8 mouse cellular contexts compared by ENCODE assay signal in the genomic region with DNA sequence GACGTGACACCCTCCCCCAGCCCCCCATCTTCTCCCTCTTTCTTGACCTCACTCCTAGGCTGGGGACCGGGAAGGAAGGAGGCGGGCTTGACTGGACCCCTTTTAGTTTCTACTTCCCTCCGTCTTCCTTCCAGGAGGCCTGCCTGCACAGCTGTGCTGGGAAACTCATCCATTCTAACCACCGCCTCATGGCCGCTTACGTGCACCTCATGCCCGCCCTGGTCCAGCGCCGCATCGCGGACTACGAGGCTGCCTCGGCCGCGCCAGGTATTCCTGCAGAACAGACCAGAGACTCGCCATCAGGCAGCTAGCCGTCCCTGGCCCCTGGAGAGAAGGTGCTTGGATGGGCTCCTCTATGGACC. TPM values are rescaled to one million over a fixed set of nuclear protein-coding genes. Genes with fewer than 3 reads are reported as not detected.
DNase-seq lines count a peak whose midpoint lies in the region; ATAC-seq and TF ChIP-seq lines count a peak whose summit lies in the region.

No protein-coding gene starts in this region.

- H3K4me3 ChIP-seq in testis, adult 2 months (ENCODE audit: control insufficient read depth, low read depth, low read length), result peak overlapping the region; percentile 96
- H3K4me3 ChIP-seq in hindbrain, embryonic 12.5 days, result peak overlapping the region; percentile 71
- H3K4me3 ChIP-seq in liver, embryonic 13.5 days (replicated peaks), result peak overlapping the region; percentile 81

- no peak for TF ChIP-seq CTCF in testis, adult 2 months (IDR thresholded peaks at IDR 0.05; ENCODE audit: control insufficient read depth, insufficient read depth, insufficient replicate concordance, low read depth, low read length)

- H3K4me2 ChIP-seq in hindbrain, embryonic 12.5 days (replicated peaks), result peak overlapping the region; percentile 82
- H3K4me2 ChIP-seq in liver, embryonic 13.5 days, result peak overlapping the region; percentile 81

- H3K4me1 ChIP-seq in testis, adult 2 months (ENCODE audit: control insufficient read depth, insufficient read depth, low read length), result peaks cover 13% of the 10 kb centered on the region
- peaks cover 25% of the 10 kb centered on the region for H3K4me1 ChIP-seq in hindbrain, embryonic 12.5 days
- H3K4me1 ChIP-seq in liver, embryonic 13.5 days (replicated peaks), result peaks cover 37% of the 10 kb centered on the region

- WGBS in hindbrain, embryonic 12.5 days, result under 1% methylated on average over 18 of the region's 18 CpGs
- under 1% methylated on average over 18 of the region's 18 CpGs for WGBS in liver, embryonic 13.5 days (ENCODE audit: insufficient replicate concordance)

- ATAC-seq in hindbrain, embryonic 12.5 days (ENCODE audit: low FRiP score), result no peak
- peak; percentile 6 for ATAC-seq in liver, embryonic 13.5 days (ENCODE audit: low read depth)

- TF ChIP-seq POLR2A in testis, adult 2 months (IDR thresholded peaks at IDR 0.05; ENCODE audit: control insufficient read depth, low read depth, low read length), result no peak

- peak; percentile 51 for DNase-seq in adrenal gland, adult 2 months
- DNase-seq in adrenal gland, adult 8-10 months, result no peak
- no peak for DNase-seq in testis, postnatal 10 days (ENCODE audit: low spot score)
- DNase-seq in liver, embryonic 13.5 days, result peak; percentile 28
- DNase-seq in spleen, adult 12 weeks (ENCODE audit: low spot score), result peak; percentile 26
- DNase-seq in layer of hippocampus, postnatal 36 days, result no peak

- H3K27me3 ChIP-seq in testis, adult 2 months (ENCODE audit: control insufficient read depth, insufficient read depth, low read length), result no peaks in the 10 kb centered on the region
- H3K27me3 ChIP-seq in hindbrain, embryonic 12.5 days, result no peaks in the 10 kb centered on the region
- no peaks in the 10 kb centered on the region for H3K27me3 ChIP-seq in liver, embryonic 13.5 days

- peak overlapping the region; percentile 89 for H3K9ac ChIP-seq in hindbrain, embryonic 12.5 days
- peak overlapping the region; percentile 85 for H3K9ac ChIP-seq in liver, embryonic 13.5 days

- H3K9me3 ChIP-seq in hindbrain, embryonic 12.5 days (replicated peaks), result no peaks in the 10 kb centered on the region
- H3K9me3 ChIP-seq in liver, embryonic 13.5 days (replicated peaks), result no peaks in the 10 kb centered on the region

- peak overlapping the region; percentile 81 for H3K27ac ChIP-seq in testis, adult 2 months (ENCODE audit: control insufficient read depth, insufficient read depth, low read depth, low read length)
- peak overlapping the region; percentile 73 for H3K27ac ChIP-seq in hindbrain, embryonic 12.5 days
- peak overlapping the region; percentile 86 for H3K27ac ChIP-seq in liver, embryonic 13.5 days

- H3K36me3 ChIP-seq in testis, adult 2 months (ENCODE audit: control insufficient read depth, insufficient read depth, low read length), result no peaks in the 10 kb centered on the region
- H3K36me3 ChIP-seq in hindbrain, embryonic 12.5 days, result peaks cover 33% of the 10 kb centered on the region
- H3K36me3 ChIP-seq in liver, embryonic 13.5 days, result peaks cover 36% of the 10 kb centered on the region

RNA-seq across cellular contexts. Expression of gene Gm45799, which starts 0.5 kb away (rescaled TPM):
- total RNA-seq in adrenal gland, adult 2 months (2021), result 1 to 10 TPM; 7.4 to 8.9 TPM
- 562 and 695 TPM in 2 replicates for polyA plus RNA-seq in adrenal gland, adult 2 months (2012; rRNA removed)
- 10 to 100 TPM in 1 of 4 experiments, 1 to 10 TPM in 3; 6.4 to 14.4 (median 8.2) TPM for total RNA-seq in adrenal gland, adult 8-10 months (2022)
- polyA plus RNA-seq in testis, adult 2 months (2012; rRNA removed), result 52.1 and 76.2 TPM in 2 replicates
- polyA plus RNA-seq in hindbrain, embryonic 12.5 days (2016; fragmentation: Nextera tagmentation; extraction: Ambion mirVana), result 9.3 and 11.3 TPM in 2 replicates
- 6.2 and 34.2 TPM in 2 replicates for polyA plus RNA-seq in liver, embryonic 13.5 days (2015; fragmentation: Nextera tagmentation; extraction: Ambion mirVana)
- total RNA-seq in layer of hippocampus, postnatal 36 days (2021), result 10 to 100 TPM; 14.7 TPM

RNA-seq across cellular contexts. Expression of gene Arfip2, which starts 0.7 kb away (rescaled TPM):
- total RNA-seq in adrenal gland, adult 2 months (2021), result 10 to 100 TPM; 55.5 to 65.4 TPM
- polyA plus RNA-seq in adrenal gland, adult 2 months (2012; rRNA removed), result 68.3 and 76.9 TPM in 2 replicates
- total RNA-seq in adrenal gland, adult 8-10 months (2022), result 10 to 100 TPM; 50.6 to 93.3 (median 68.0) TPM
- 12.4 and 12.5 TPM in 2 replicates for polyA plus RNA-seq in testis, adult 2 months (2012; rRNA removed)
- polyA plus RNA-seq in hindbrain, embryonic 12.5 days (2016; fragmentation: Nextera tagmentation; extraction: Ambion mirVana), result 75.3 and 82.1 TPM in 2 replicates
- polyA plus RNA-seq in liver, embryonic 13.5 days (2015; fragmentation: Nextera tagmentation; extraction: Ambion mirVana), result 15.7 and 19.7 TPM in 2 replicates
- 100 to 1,000 TPM in 1 of 2 experiments, 10 to 100 TPM in 1; 96.9 to 108 TPM for total RNA-seq in layer of hippocampus, postnatal 36 days (2021)

RNA-seq across cellular contexts. Expression of gene Timm10b, which starts 1.0 kb away (rescaled TPM):
- total RNA-seq in adrenal gland, adult 2 months (2021), result 100 to 1,000 TPM; 110 to 128 TPM
- polyA plus RNA-seq in adrenal gland, adult 2 months (2012; rRNA removed), result 120 and 145 TPM in 2 replicates
- 100 to 1,000 TPM in 3 of 4 experiments, 10 to 100 TPM in 1; 73.6 to 158 (median 103) TPM for total RNA-seq in adrenal gland, adult 8-10 months (2022)
- polyA plus RNA-seq in testis, adult 2 months (2012; rRNA removed), result 73.6 and 76.1 TPM in 2 replicates
- 127 and 151 TPM in 2 replicates for polyA plus RNA-seq in hindbrain, embryonic 12.5 days (2016; fragmentation: Nextera tagmentation; extraction: Ambion mirVana)
- 131 and 135 TPM in 2 replicates for polyA plus RNA-seq in liver, embryonic 13.5 days (2015; fragmentation: Nextera tagmentation; extraction: Ambion mirVana)
- 10 to 100 TPM; 67.3 to 67.7 TPM for total RNA-seq in layer of hippocampus, postnatal 36 days (2021)

RNA-seq across cellular contexts. Expression of gene Trim3, which starts 7.5 kb away (rescaled TPM):
- 10 to 100 TPM; 24.2 to 33.8 TPM for total RNA-seq in adrenal gland, adult 2 months (2021)
- 34.6 and 36.2 TPM in 2 replicates for polyA plus RNA-seq in adrenal gland, adult 2 months (2012; rRNA removed)
- total RNA-seq in adrenal gland, adult 8-10 months (2022), result 10 to 100 TPM; 24.0 to 50.0 (median 38.6) TPM
- polyA plus RNA-seq in testis, adult 2 months (2012; rRNA removed), result 4.6 and 5.1 TPM in 2 replicates
- polyA plus RNA-seq in hindbrain, embryonic 12.5 days (2016; fragmentation: Nextera tagmentation; extraction: Ambion mirVana), result 62.7 and 63.6 TPM in 2 replicates
- 3.7 and 3.8 TPM in 2 replicates for polyA plus RNA-seq in liver, embryonic 13.5 days (2015; fragmentation: Nextera tagmentation; extraction: Ambion mirVana)
- total RNA-seq in layer of hippocampus, postnatal 36 days (2021), result 100 to 1,000 TPM; 129 to 139 TPM

RNA-seq across cellular contexts. Expression of gene Dnhd1, which starts 9.8 kb away (rescaled TPM):
- 1 to 10 TPM; 2.3 to 2.7 TPM for total RNA-seq in adrenal gland, adult 2 months (2021)
- 1.3 and 1.5 TPM in 2 replicates for polyA plus RNA-seq in adrenal gland, adult 2 months (2012; rRNA removed)
- total RNA-seq in adrenal gland, adult 8-10 months (2022), result 1 to 10 TPM; 3.1 to 5.1 (median 4.0) TPM
- 31.7 and 31.9 TPM in 2 replicates for polyA plus RNA-seq in testis, adult 2 months (2012; rRNA removed)
- polyA plus RNA-seq in hindbrain, embryonic 12.5 days (2016; fragmentation: Nextera tagmentation; extraction: Ambion mirVana), result 1.2 and 1.3 TPM in 2 replicates
- polyA plus RNA-seq in liver, embryonic 13.5 days (2015; fragmentation: Nextera tagmentation; extraction: Ambion mirVana), result 0.06 and 0.12 TPM in 2 replicates
- total RNA-seq in layer of hippocampus, postnatal 36 days (2021), result 1 to 10 TPM; 5.5 to 6.5 TPM

Comparison
In these comparisons a context has a peak if more than half of its experiments do, and no peak if none do; other contexts are left out.
1. DNase-seq: peak in adrenal gland, adult 2 months (single experiment), liver, embryonic 13.5 days (single experiment) and spleen, adult 12 weeks (single experiment); none in adrenal gland, adult 8-10 months (single experiment), testis, postnatal 10 days (single experiment) and layer of hippocampus, postnatal 36 days (0 of 2).
2. Peak in every context shown above with its lines, with median percentiles within 50 percentile points of each other: H3K27ac ChIP-seq and H3K4me3 ChIP-seq.